Mouse (Mus musculus): ENCODE data around the gene Pdha1.

The Pdha1 gene

DNA sequence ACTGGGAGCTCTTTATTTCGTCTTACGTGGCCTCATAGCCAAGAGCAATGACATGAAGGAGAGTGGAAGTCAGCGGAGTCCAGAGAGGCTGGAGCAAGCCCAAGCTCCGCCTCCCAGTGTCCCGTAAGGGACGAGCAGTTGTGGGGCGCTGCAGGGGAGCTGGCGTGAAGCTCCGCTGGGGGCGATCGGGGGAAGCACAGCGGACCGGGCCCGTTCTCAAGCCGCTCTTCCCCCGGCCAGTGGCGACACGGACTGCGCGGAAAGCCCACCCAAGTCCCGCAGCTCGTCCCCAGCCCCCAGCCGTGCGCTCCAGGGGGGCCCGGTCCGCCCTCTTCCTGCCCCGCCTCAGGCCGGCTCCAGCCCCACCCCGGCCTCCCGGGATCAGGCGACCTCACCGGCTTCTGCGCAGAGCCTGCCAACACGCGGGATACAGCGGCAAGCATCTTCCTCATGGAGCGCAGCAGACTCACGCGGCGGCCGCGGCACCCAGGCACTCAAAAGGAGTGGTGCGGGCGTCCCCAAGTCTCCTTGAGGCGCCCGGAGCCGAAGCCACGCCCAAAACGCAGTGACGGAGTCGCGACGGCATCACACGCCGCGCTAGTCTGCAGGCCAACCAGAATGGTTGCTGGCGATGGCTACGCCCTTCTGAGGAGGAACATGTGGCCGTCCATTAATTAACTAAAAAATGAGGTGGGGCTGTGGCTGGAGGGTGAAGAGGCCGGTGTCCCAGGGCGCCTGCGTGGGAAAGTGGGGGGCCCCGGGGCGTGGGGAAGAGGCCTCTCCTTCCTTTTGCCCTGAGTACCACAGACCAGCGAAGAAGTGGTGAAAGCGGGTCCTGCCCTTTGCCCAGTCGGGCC, at the start of gene Pdha1:
TSS of gene Pdha1 (minus strand) at position 553 of the 857 bp plus-strand sequence.
- in situ Hi-C loops (cut with MboI; ENCODE audit: low pct_unique_long_range_greater_than_20kb in 1 of 2, low sequenced_read_pairs in 2 of 2, unreplicated experiment in 1 of 2), result no loop called here

DNA sequence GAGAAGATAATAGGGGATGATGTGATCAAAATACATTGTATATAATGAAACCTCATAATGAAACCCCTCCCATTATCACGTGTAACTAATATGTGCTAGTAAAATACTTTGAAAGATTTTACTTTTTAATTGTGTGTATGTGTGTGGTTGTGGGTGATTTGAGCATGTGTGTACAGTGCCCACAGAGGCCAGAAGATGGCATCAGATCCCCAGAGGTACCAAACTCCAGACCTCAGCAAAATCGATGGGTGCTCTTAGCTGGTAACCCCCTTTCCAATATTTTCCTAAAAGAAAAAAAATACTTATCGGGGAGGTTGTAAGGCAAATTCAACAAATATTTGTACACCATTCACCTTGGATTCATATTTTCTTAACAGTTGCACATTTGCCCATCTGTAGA, 40.8 kb upstream of the Pdha1 start:
- in situ Hi-C loops (cut with MboI; ENCODE audit: low pct_unique_long_range_greater_than_20kb in 1 of 2, low sequenced_read_pairs in 2 of 2, unreplicated experiment in 1 of 2), result loop anchor here (10.0 to 25.0 kb wide), 3 partner anchors 204 to 858 kb away; no protein-coding TSS in a partner anchor

DNA sequence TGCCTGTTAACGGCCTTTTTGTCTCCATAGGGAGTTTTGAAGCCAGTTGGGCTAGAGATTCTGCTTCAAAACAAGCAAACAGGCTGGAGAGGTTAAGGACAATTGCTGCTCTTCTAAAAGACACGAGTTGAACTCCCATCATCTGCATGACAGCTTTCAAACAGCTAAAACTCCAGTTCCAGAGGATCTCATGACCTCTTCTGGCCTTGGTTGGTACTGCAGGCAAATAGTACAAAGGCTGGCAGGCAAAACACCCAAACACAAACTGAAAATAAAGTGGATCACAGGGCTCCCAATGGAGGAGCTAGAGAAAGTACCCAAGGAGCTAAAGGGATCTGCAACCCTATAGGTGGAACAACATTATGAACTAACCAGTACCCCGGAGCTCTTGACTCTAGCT, 31.9 kb upstream of the Pdha1 start:
- in situ Hi-C loops (cut with MboI; ENCODE audit: low pct_unique_long_range_greater_than_20kb in 1 of 2, low sequenced_read_pairs in 2 of 2, unreplicated experiment in 1 of 2), result loop anchor here in 1 of 2 experiments (10.0 kb wide), 1 partner anchor 195 kb away; no protein-coding TSS in a partner anchor

DNA sequence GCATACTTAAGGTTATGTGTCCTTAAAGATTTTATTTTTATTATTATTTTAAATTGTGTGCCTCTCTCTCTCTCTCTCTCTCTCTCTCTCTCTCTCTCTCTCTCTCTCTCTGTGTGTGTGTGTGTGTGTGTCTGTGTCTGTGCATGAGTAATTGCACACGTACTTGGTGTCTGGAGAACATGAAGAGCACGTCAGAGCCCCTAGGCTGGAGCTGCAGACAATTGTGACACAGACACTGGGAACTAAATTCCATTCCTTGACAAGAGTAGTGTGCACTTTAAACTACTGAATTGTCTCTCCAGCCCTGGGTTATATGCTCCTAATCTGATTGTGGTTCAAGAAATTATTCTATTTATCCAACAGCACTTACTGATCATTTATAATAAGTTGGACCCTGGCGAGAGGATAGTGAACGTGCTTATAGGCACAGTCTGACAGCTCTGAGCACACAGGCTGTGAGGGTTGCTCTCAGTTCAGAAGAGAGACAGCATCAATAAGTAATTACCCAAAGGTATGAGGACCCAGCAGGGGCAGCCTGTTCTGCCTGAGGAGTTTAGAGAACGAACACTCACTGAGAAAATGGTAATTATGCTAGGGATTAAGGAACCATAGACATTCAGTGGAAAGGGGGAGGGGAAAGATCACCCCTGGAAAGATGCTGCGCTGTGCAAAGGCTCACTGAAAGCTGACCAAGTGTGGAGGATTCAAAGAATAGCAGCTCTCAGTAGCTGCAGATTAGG, 28.2 kb upstream of the Pdha1 start:
- in situ Hi-C loops (cut with MboI; ENCODE audit: low pct_unique_long_range_greater_than_20kb in 1 of 2, low sequenced_read_pairs in 2 of 2, unreplicated experiment in 1 of 2), result no loop called here

GRCm38 (mm10) chrX:160164259-160164658, 26.0 kb upstream of the Pdha1 start:
- in situ Hi-C loops (cut with MboI; ENCODE audit: low pct_unique_long_range_greater_than_20kb in 1 of 2, low sequenced_read_pairs in 2 of 2, unreplicated experiment in 1 of 2), result no loop called here

DNA sequence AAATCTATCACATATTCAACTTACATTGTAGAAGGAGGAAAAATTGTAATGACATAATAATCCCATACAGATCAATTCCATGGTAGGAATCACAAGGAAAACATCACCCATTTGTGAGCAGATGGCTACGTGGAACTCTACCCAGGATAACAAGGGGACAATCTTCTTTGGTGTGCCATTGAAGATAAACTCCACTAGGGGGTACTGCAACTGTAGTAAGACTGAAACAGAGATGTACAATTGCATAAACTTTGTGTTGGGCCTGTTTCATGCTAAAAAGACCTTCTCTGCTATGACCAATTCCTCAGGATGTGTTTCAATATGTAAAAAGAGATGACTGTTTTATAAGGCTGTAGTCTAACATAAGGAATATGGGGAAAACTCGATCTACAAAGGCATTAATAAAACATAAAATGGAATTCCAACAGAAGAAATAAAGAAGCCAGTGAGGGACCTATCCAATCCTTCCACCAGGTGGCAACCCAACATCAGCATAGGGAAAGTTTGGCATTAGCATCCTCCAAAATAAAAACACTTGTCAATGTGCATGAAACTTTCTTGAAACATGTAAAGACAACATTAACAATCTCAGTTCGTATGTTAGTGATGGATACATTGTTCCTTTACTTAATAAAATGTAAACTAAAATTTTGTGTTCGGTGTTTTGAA, 15.1 kb upstream of the Pdha1 start:
- in situ Hi-C loops (cut with MboI; ENCODE audit: low pct_unique_long_range_greater_than_20kb in 1 of 2, low sequenced_read_pairs in 2 of 2, unreplicated experiment in 1 of 2), result no loop called here

DNA sequence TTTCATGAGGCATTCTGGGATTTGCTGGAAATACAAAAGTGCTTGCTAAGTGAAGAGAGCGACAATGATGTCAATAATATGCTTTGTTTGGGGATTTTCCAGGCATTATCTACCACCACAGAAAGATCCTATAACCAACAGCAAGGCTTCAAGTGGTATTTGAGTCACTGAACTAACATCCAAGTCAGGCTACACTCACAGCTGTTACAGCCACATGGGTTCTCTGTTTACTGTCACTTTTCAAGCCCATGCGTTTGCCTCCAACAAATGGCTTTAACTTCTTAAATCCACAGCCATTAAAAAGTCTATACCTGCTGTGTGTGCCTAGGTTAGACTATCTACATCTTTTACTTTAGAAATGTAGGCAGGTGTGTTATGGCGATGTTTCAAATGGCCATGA, 10.6 kb upstream of the Pdha1 start:
- in situ Hi-C loops (cut with MboI; ENCODE audit: low pct_unique_long_range_greater_than_20kb in 1 of 2, low sequenced_read_pairs in 2 of 2, unreplicated experiment in 1 of 2), result no loop called here

DNA sequence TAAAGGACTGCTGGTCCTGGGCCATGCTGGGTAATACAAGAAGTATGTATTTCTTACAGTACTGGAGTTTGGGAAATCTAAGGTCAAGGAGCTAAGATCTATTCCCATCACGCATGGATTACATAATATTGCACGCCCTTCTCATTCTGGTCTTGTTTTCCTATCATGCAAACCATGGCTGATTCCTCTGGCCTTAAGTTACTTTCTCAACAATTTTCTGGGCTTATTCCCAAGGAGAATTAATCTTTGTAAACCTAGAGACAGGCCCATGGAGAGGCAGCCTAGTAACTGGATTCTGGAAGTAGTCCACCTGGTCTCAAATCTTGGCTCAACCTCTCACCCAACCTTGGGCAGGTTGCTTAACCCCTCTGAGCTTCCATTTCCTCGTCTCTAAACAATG, 9.2 kb upstream of the Pdha1 start:
- in situ Hi-C loops (cut with MboI; ENCODE audit: low pct_unique_long_range_greater_than_20kb in 1 of 2, low sequenced_read_pairs in 2 of 2, unreplicated experiment in 1 of 2), result no loop called here

DNA sequence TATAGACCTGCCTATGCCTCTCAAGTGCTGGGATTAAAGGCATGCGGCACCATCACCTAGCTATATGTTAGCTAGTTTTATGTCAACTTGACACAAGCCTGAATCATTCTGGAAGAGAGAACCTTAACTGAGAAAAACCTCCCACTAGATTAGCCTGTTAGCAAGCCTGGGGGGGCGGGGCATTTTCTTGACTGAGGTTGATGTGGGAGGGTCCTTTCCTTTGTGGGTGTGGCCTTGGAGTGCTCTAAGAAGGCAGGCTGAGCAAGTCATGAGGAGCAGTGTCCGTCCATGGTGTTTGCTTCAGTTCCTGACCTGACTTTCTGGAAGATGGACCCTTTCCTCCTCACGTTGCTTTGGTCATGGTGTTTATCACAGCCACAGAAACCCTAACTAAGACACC, 8.6 kb upstream of the Pdha1 start:
- in situ Hi-C loops (cut with MboI; ENCODE audit: low pct_unique_long_range_greater_than_20kb in 1 of 2, low sequenced_read_pairs in 2 of 2, unreplicated experiment in 1 of 2), result no loop called here

GRCm38 (mm10) chrX:160137177-160137860, 894 bp downstream of the Pdha1 start:
- in situ Hi-C loops (cut with MboI; ENCODE audit: low pct_unique_long_range_greater_than_20kb in 1 of 2, low sequenced_read_pairs in 2 of 2, unreplicated experiment in 1 of 2), result no loop called here

DNA sequence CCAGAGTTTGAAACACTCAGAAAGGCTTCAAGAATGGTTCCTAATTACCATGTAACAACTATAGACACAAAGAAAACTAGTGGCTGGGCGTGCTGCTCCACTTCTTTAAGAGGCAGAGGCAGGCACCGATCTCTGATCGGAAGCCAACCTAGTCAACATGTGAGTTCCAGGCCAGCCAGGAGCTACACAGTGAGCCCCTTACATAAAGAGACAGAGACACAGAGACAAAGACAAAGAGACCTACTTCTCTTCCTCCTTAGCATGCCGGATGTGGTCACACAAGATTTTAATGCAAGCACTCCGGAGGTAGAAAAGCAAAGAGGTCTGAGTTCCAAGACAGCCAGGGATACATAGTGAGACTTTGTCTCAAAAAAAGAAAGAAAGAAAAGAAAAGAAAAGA, 2.1 kb downstream of the Pdha1 start:
- in situ Hi-C loops (cut with MboI; ENCODE audit: low pct_unique_long_range_greater_than_20kb in 1 of 2, low sequenced_read_pairs in 2 of 2, unreplicated experiment in 1 of 2), result no loop called here

DNA sequence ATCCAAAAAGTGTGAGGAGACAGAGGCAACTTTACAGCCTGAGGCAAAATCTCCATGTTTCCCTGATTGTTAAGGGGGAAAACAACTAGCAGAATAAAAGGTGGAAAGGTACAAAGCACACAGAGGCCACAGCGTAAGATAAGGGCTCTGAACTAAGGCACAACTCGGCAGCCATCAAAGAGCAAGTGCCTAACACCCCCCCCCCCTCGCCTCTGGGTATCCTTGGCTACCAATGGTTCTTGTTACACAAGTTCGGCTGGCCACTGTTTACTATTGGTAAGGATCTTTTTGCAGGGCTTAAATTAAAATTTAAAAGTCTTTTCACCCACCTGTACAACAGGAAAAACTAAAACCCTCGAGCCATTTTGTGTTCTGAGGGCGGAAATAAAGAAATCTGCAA, 2.5 kb downstream of the Pdha1 start:
- in situ Hi-C loops (cut with MboI; ENCODE audit: low pct_unique_long_range_greater_than_20kb in 1 of 2, low sequenced_read_pairs in 2 of 2, unreplicated experiment in 1 of 2), result no loop called here

- in situ Hi-C loops (cut with MboI; ENCODE audit: low pct_unique_long_range_greater_than_20kb in 1 of 2, low sequenced_read_pairs in 2 of 2, unreplicated experiment in 1 of 2), result no loop called here
Measured at GRCm38 (mm10) chrX:160134136-160134843, 3.9 kb downstream of the Pdha1 start.

GRCm38 (mm10) chrX:160116658-160117057, 21.6 kb downstream of the Pdha1 start:
- in situ Hi-C loops (cut with MboI; ENCODE audit: low pct_unique_long_range_greater_than_20kb in 1 of 2, low sequenced_read_pairs in 2 of 2, unreplicated experiment in 1 of 2), result loop anchor here in 1 of 2 experiments (10.0 kb wide), 1 partner anchor 132 kb away; the partner anchor contains the start of gene Map3k15

DNA sequence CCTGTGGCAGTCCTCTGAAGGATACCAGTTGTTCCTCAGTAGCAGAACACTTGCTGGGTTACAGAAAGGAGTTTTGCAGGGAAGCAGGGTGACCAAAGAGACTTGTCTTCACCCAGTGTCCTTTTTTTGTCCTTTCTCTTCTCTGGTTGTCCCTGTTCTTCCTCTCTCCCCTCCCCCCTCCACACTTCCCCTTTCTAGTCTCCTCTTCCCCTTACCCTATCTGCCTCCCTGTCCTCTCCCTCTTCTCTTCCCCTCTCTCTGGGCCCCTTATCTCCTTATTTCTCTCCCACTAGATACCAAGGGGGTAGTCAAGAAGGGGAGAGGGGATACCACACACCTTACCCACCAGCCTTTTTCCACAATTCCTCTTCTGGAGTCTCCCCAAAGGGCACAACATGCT, 22.1 kb downstream of the Pdha1 start:
- in situ Hi-C loops (cut with MboI; ENCODE audit: low pct_unique_long_range_greater_than_20kb in 1 of 2, low sequenced_read_pairs in 2 of 2, unreplicated experiment in 1 of 2), result loop anchor here in 1 of 2 experiments (10.0 kb wide), 1 partner anchor 131 kb away; the partner anchor contains the start of gene Map3k15

DNA sequence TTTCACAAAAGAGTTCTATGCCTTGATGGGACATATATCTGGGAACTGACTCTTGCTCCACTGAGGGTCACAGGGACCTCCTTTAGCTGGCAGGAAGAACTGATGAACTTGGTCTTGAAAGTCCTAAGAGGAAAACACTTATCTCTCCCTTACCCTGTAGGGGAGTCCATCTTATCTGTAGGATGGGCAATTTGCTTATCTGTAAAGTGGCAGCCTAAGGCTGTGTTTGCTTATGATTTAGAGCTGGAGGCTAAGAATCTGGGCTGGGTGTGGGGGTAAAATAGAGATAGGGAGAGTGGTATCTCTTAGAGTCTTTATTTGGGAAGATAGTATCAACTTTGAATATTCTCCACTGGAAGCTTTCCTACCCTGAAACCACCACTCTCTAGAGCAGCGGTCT, 24.4 kb downstream of the Pdha1 start:
- in situ Hi-C loops (cut with MboI; ENCODE audit: low pct_unique_long_range_greater_than_20kb in 1 of 2, low sequenced_read_pairs in 2 of 2, unreplicated experiment in 1 of 2), result loop anchor here in 1 of 2 experiments (10.0 kb wide), 1 partner anchor 129 kb away; the partner anchor contains the start of gene Map3k15

- in situ Hi-C loops (cut with MboI; ENCODE audit: low pct_unique_long_range_greater_than_20kb in 1 of 2, low sequenced_read_pairs in 2 of 2, unreplicated experiment in 1 of 2), result no loop called here
Measured at GRCm38 (mm10) chrX:160107817-160108216, 30.4 kb downstream of the Pdha1 start.

DNA sequence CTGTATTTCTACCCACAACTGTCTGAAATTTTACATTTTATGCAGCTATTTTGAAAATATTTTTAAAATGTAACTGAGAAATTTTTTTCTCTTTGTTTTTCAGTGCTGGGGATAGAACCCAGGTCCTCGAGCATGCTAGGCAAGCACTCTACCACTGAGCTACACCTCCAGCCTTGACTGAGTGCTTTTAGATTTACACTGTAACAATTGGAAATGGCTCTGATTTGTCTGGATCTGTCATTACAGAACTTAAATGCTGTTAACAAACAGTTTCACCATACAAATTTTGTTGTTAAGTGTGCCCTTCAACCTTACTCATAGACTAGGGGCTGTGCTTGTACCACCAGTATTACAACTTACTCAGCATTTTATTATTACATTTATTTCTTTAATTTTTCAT, 46.2 kb downstream of the Pdha1 start:
- in situ Hi-C loops (cut with MboI; ENCODE audit: low pct_unique_long_range_greater_than_20kb in 1 of 2, low sequenced_read_pairs in 2 of 2, unreplicated experiment in 1 of 2), result no loop called here

Data from mouse embryonic stem cell (cell line).